Mouse (Mus musculus) heart, postnatal 0 days (tissue): ENCODE measurements around the gene Tmbim1.

Experiments
- CTCF ChIP-seq: IDR thresholded peaks from 2 replicates; pipeline ENCODE4 v1.5.1; 2016; ENCODE audit warnings: antibody characterized with exemption, control low read depth, low read depth
- EP300 ChIP-seq: IDR thresholded peaks from 2 replicates; pipeline ENCODE4 v1.6.1; 2016; ENCODE audit warnings: antibody characterized with exemption, low read depth

- TF ChIP-seq CTCF = no peak
- TF ChIP-seq EP300 = no peak
Measured at GRCm38 (mm10) chr1:74321396-74321795, 16.0 kb upstream of the Tmbim1 start.
